Mouse (Mus musculus): ENCODE results near the gene Bcar1. TPM values are rescaled to one million over a fixed set of nuclear protein-coding genes. Genes with fewer than 3 reads are reported as not detected.
A peak's percentile ranks its signal among the peaks of the same experiment; 100 is the strongest.

Gene Bcar1
- polyA plus RNA-seq (2014; fragmentation: Nextera tagmentation; extraction: Ambion mirVana), result 49.1 and 52.1 TPM in 2 replicates

DNA sequence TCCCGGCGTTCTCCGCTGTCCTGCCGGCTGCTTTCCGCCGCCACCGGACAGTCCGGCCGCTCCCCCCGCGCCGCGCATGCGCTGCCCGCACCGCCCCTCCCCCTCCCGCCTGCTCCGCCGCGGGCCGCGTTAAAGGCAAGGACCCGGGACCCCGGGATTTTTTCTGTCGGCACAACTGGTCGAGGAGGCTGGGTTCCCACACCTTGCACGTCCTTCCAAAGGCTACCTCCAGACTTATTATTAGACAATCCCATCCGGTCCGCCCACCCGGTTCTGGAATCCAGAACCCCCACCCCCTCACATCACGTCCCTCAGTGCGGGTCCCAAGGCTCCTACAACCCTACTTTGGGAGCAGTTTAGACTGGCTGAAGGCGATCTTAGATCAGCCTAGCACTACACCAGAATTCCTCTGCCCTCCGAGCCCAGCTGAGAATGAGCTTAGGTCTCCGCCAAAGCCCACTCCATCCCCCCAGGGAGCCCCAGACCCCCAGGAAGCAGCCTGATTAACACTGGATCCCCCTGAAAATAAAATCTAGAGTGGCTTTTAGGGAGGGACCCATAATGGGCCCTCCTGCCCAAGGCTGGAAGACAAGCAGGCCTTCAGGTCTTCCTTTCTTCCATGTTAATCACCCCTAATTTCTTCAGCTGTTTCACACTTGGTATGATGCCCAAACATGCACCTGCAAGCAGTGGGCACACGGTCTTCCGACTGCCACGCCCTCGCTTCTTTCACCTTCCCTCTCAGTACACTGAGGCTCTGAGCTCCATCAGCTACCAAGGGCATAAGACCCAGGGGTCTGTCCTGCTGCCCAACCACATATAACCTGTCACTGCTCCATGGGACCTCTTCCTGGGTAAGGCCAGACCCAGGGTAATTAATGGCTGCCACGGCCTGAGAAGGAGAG is at the start of gene Bcar1:
Gene Bcar1 (minus strand): TSS at position 18 of the 905 bp plus-strand sequence.
- DNase-seq (ENCODE audit: low spot score) (peak; percentile 90), ATAC-seq (ENCODE audit: low FRiP score) (peak; percentile 56)
- peak within 1 kb of the TSS; percentile 70 for H3K4me2 ChIP-seq (replicated peaks)
- H3K4me1 ChIP-seq (replicated peaks; ENCODE audit: control insufficient read depth, insufficient read depth, low read length), result peaks cover 60% of the 10 kb centered on the region
- 11% methylated on average over 30 of the region's 40 CpGs for WGBS
- H3K36me3 ChIP-seq (replicated peaks; ENCODE audit: control insufficient read depth, insufficient read depth), result no peaks in the 10 kb centered on the region
- no peaks in the 10 kb centered on the region for H3K27me3 ChIP-seq (ENCODE audit: control insufficient read depth, insufficient read depth, low read length)
- H3K9ac ChIP-seq, result peak within 1 kb of the TSS; percentile 90
- H3K4me3 ChIP-seq (replicated peaks; ENCODE audit: low read length), result peak within 1 kb of the TSS; percentile 90
- H3K27ac ChIP-seq, result peak within 1 kb of the TSS; percentile 80
- H3K9me3 ChIP-seq (ENCODE audit: control insufficient read depth, low read length), result no peaks in the 10 kb centered on the region

DNA sequence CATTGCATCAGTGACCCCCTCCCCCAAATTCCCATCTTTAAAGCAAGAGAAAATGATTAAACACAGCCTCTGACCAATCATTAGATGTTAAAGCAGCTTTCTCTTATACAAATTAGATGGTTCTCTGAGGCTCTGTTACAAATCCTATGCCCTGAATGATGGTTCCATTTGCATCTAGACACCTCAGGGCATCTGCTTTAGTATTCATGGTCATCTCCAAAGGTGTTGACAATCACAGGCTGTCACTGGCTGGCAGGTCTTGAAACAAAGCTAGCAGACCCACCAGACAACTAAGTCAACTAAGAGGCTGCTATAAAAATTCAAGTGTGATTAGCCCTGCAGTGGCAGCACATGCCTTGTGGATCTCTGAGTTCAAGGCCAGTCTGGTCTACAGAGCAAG is 46.0 kb upstream of the Bcar1 start:
- Histone ChIP-seq H3K4me2 (replicated peaks) (no peak overlapping the region), H3K4me1 (replicated peaks; ENCODE audit: control insufficient read depth, insufficient read depth, low read length) (peaks cover 34% of the 10 kb centered on the region), H3K4me3 (replicated peaks; ENCODE audit: low read length) (no peak overlapping the region), H3K9ac (no peak overlapping the region), H3K27me3 (ENCODE audit: control insufficient read depth, insufficient read depth, low read length) (no peaks in the 10 kb centered on the region), H3K27ac (no peak overlapping the region), H3K9me3 (ENCODE audit: control insufficient read depth, low read length) (no peaks in the 10 kb centered on the region), H3K36me3 (replicated peaks; ENCODE audit: control insufficient read depth, insufficient read depth) (no peaks in the 10 kb centered on the region)
- DNase-seq (ENCODE audit: low spot score), result no peak
- ATAC-seq (ENCODE audit: low FRiP score), result no peak

DNA sequence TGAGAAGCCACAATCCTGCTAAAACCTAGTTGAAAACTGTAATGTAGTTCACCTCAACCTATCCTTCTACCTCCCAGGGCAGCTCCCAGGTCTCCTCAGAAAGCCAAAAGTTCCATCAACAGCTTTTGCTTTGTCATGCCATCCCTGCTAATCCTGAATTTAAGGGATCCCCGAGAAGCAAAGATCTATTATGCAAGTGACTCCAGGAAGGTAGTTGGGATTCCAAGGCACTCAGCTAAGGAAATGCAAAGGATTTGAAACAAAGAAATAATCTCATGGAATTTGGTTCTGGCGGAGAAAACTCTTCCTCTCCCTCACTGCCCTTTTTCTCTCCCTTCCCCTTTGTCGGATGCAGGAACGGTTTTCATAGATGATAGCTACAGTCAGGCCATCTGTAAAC is 45.6 kb upstream of the Bcar1 start:
- no peak overlapping the region for H3K4me2 ChIP-seq (replicated peaks)
- H3K4me1 ChIP-seq (replicated peaks; ENCODE audit: control insufficient read depth, insufficient read depth, low read length), result peaks cover 34% of the 10 kb centered on the region
- ATAC-seq (ENCODE audit: low FRiP score) (no peak), DNase-seq (ENCODE audit: low spot score) (no peak)
- WGBS, result 27% methylated on average over 4 of the region's 4 CpGs
- H3K9me3 ChIP-seq (ENCODE audit: control insufficient read depth, low read length), result no peaks in the 10 kb centered on the region
- no peak overlapping the region for H3K27ac ChIP-seq
- H3K27me3 ChIP-seq (ENCODE audit: control insufficient read depth, insufficient read depth, low read length), result no peaks in the 10 kb centered on the region
- H3K9ac ChIP-seq, result no peak overlapping the region
- H3K4me3 ChIP-seq (replicated peaks; ENCODE audit: low read length), result no peak overlapping the region
- no peaks in the 10 kb centered on the region for H3K36me3 ChIP-seq (replicated peaks; ENCODE audit: control insufficient read depth, insufficient read depth)

DNA sequence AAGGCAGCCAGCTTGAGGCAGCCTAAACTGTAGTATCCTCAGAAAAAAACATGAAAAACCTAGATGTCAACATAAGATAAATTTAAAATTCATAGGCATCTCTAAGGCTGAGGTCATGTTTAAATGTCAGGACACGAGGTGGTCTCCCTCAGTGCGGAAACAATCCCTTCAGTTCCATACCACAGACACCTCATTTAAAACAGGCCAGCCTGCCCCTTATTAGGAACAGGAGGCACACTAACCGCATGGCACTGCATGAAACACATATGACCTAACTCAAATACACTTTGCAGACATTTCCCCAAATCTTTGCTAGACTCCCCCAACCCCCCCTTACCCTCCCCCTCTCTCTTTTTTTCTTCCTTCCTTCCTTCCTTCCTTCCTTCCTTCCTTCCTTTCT is 44.9 kb upstream of the Bcar1 start:
- no peak overlapping the region for H3K4me3 ChIP-seq (replicated peaks; ENCODE audit: low read length)
- peak overlapping the region; percentile 70 for H3K27ac ChIP-seq
- ATAC-seq (ENCODE audit: low FRiP score) (no peak), DNase-seq (ENCODE audit: low spot score) (no peak)
- H3K9me3 ChIP-seq (ENCODE audit: control insufficient read depth, low read length), result no peaks in the 10 kb centered on the region
- H3K4me1 ChIP-seq (replicated peaks; ENCODE audit: control insufficient read depth, insufficient read depth, low read length), result peaks cover 34% of the 10 kb centered on the region
- no peak overlapping the region for H3K4me2 ChIP-seq (replicated peaks)
- 55% methylated on average over 3 of the region's 3 CpGs for WGBS
- H3K36me3 ChIP-seq (replicated peaks; ENCODE audit: control insufficient read depth, insufficient read depth), result no peaks in the 10 kb centered on the region
- no peak overlapping the region for H3K9ac ChIP-seq
- H3K27me3 ChIP-seq (ENCODE audit: control insufficient read depth, insufficient read depth, low read length), result no peaks in the 10 kb centered on the region

DNA sequence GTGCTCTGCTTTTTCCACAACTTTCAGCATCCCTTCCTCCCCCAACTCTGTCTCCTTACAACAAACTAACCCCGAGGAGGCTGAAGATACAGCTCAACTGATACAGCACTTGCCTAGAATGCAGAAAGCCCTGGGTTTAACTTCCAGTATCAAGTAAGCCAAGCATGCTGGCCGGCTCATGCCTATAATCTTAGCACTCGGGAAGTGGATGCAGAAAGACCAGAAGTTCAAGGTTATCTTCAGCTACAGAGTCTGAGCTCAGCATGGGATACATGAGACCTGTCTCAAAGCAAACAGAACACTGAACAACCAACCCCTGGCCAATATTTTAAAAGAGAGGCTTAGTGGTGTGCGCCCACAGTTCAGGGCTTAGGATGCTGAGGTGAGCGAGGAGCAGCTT is 44.5 kb upstream of the Bcar1 start:
- H3K4me3 ChIP-seq (replicated peaks; ENCODE audit: low read length), result no peak overlapping the region
- H3K9ac ChIP-seq, result peak overlapping the region; percentile 4
- H3K27me3 ChIP-seq (ENCODE audit: control insufficient read depth, insufficient read depth, low read length), result no peaks in the 10 kb centered on the region
- H3K4me1 ChIP-seq (replicated peaks; ENCODE audit: control insufficient read depth, insufficient read depth, low read length), result peaks cover 38% of the 10 kb centered on the region
- WGBS, result 65% methylated on average over 5 of the region's 5 CpGs
- DNase-seq (ENCODE audit: low spot score) (no peak), ATAC-seq (ENCODE audit: low FRiP score) (no peak)
- H3K36me3 ChIP-seq (replicated peaks; ENCODE audit: control insufficient read depth, insufficient read depth), result no peaks in the 10 kb centered on the region
- H3K27ac ChIP-seq, result peak overlapping the region; percentile 70
- peak overlapping the region; percentile 36; the same call in 1 of the 2 replicates for H3K4me2 ChIP-seq (replicated peaks)
- no peaks in the 10 kb centered on the region for H3K9me3 ChIP-seq (ENCODE audit: control insufficient read depth, low read length)

DNA sequence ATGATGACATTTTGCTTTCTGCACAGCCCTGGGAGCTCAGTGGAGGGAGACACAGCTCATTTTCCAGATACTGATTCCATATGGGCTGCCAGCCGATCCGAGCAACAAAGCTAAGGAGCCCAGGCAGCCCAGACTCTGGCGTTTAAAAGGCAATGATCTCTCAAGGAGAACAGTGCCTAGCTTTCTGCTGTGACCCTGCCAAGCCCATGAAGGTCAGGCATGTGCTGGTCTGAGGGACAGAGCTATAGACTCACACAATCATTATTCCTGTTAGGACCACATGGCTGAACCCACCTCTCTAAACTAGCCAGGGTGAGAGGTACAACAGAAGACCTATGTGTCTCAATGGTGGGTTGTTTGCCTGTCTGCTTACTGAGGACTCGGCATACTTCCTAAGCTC is 44.1 kb upstream of the Bcar1 start:
- no peaks in the 10 kb centered on the region for H3K27me3 ChIP-seq (ENCODE audit: control insufficient read depth, insufficient read depth, low read length)
- DNase-seq (ENCODE audit: low spot score), result peak; percentile 41
- WGBS, result 21% methylated on average over 4 of the region's 4 CpGs
- peak overlapping the region; percentile 70 for H3K27ac ChIP-seq
- ATAC-seq (ENCODE audit: low FRiP score), result peak; percentile 77; the same call in 1 of the 2 replicates
- H3K4me2 ChIP-seq (replicated peaks), result peak overlapping the region; percentile 36
- H3K9ac ChIP-seq, result peak overlapping the region; percentile 4
- H3K9me3 ChIP-seq (ENCODE audit: control insufficient read depth, low read length), result no peaks in the 10 kb centered on the region
- peaks cover 42% of the 10 kb centered on the region for H3K4me1 ChIP-seq (replicated peaks; ENCODE audit: control insufficient read depth, insufficient read depth, low read length)
- no peaks in the 10 kb centered on the region for H3K36me3 ChIP-seq (replicated peaks; ENCODE audit: control insufficient read depth, insufficient read depth)
- H3K4me3 ChIP-seq (replicated peaks; ENCODE audit: low read length), result no peak overlapping the region

DNA sequence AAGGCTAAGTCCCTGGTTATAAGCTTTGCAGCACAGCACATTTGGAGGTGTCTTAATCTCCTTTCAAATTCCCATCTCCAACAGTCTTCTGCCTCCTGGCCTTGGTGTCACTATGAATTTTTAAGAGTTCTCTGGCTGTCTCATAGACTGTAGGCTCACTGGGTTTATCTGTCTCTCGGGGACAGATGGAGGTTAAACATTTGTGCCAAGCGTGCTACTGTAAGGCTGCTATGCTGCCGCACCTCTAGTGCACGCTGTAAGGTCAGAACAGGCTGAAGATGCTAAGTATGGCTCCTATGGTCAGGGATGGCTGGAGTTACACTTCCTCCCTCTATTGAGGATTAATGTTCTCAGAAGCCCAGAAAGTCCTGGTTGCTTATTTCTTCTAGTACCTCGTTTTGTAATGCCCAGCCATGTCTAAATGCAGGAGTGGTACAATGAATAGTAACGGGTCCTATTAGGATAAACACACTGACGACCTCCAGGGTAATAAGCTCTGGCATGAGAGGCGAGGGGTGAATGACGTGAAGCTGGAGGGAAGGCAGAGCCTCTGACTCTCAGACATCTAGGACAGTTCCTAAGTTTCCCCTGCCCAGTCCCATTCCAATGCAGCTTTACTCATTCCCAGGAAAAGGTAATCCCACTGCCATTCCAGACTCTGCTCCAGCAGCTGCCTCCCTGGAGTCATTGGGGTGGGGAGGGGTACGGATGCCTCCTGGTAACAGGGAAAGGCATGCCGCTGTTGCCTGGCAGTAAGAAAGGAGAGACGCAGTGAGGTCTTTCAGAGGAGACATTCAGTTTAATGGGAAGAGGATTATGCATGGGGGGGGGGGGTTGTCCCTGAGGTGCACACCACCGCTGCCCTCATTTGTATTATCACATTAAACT is 43.3 kb upstream of the Bcar1 start:
- DNase-seq (ENCODE audit: low spot score), result peak; percentile 48
- 21% methylated on average over 13 of the region's 13 CpGs for WGBS
- H3K4me2 ChIP-seq (replicated peaks), result peak overlapping the region; percentile 36
- no peaks in the 10 kb centered on the region for H3K36me3 ChIP-seq (replicated peaks; ENCODE audit: control insufficient read depth, insufficient read depth)
- no peaks in the 10 kb centered on the region for H3K27me3 ChIP-seq (ENCODE audit: control insufficient read depth, insufficient read depth, low read length)
- H3K9me3 ChIP-seq (ENCODE audit: control insufficient read depth, low read length), result no peaks in the 10 kb centered on the region
- H3K9ac ChIP-seq, result peak overlapping the region; percentile 4; the same call in 1 of the 2 replicates
- H3K4me3 ChIP-seq (replicated peaks; ENCODE audit: low read length), result no peak overlapping the region
- peak overlapping the region; percentile 70 for H3K27ac ChIP-seq
- ATAC-seq (ENCODE audit: low FRiP score), result peak; percentile 83
- peaks cover 43% of the 10 kb centered on the region for H3K4me1 ChIP-seq (replicated peaks; ENCODE audit: control insufficient read depth, insufficient read depth, low read length)

DNA sequence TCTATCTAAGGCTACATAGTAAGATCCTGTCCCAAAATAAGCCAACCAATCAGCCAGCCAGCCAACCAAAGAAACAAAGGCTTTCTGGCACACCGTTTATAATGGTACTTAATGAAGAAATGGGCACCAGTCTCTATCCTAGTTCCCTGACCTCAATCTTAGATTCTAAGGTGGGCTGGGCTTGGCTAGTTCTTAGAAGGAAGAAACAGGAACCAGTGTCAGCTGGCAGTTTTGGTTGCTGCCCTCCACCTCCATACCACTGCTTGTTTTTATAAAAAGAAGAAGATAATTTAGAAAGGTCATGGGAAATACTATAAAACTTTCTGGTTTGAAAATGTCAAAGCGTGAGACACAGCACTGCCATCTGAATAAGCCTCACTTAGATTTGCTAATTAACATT is 42.5 kb upstream of the Bcar1 start:
- DNase-seq (ENCODE audit: low spot score), result no peak
- H3K9me3 ChIP-seq (ENCODE audit: control insufficient read depth, low read length), result no peaks in the 10 kb centered on the region
- H3K27me3 ChIP-seq (ENCODE audit: control insufficient read depth, insufficient read depth, low read length), result no peaks in the 10 kb centered on the region
- no peak for ATAC-seq (ENCODE audit: low FRiP score)
- no peak overlapping the region for H3K4me2 ChIP-seq (replicated peaks)
- H3K4me3 ChIP-seq (replicated peaks; ENCODE audit: low read length), result no peak overlapping the region
- H3K9ac ChIP-seq, result no peak overlapping the region
- H3K27ac ChIP-seq, result no peak overlapping the region
- 85% methylated on average over 2 of the region's 2 CpGs for WGBS
- no peaks in the 10 kb centered on the region for H3K36me3 ChIP-seq (replicated peaks; ENCODE audit: control insufficient read depth, insufficient read depth)
- peaks cover 43% of the 10 kb centered on the region for H3K4me1 ChIP-seq (replicated peaks; ENCODE audit: control insufficient read depth, insufficient read depth, low read length)
